Mouse (Mus musculus) thymus, adult 18-20 months (tissue): Measurements from ENCODE around the gene Gm44973.
A peak's percentile ranks its signal among the peaks of the same experiment; 100 is the strongest.
"Not testable (repeated sequence)": the region's sequence is repeated elsewhere in the genome, so short reads cannot be mapped to it uniquely, and the experiment has no call there.

ENCODE experiments used
- DNase-seq, 2 experiments: peaks; one replicate each; pipeline ENCODE4 v3.0.0; 2022; ENCODE audit warnings: mixed read lengths in 2 of 2

The Gm44973 gene

DNA sequence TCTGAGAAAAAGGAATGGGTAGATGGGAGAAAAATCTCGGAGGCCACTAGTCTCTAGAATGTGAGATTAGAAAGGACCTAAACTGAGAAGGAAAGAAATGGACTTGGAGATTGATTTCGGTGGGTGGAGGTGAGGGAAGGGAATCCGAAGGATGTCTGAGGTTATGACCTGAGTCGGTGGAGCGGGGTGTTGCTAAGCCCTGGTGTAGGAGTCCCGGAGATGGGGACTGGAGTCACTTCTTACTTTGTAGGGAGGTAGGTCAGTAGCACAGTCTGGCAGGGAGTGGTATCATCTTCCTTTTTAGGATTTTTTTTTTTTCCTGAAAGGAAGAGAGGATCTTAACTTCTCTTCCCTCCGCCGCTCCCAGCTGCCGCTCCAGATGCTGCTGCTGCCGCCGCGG lies 37.1 kb downstream of the Gm44973 start:
- no peak for DNase-seq

DNA sequence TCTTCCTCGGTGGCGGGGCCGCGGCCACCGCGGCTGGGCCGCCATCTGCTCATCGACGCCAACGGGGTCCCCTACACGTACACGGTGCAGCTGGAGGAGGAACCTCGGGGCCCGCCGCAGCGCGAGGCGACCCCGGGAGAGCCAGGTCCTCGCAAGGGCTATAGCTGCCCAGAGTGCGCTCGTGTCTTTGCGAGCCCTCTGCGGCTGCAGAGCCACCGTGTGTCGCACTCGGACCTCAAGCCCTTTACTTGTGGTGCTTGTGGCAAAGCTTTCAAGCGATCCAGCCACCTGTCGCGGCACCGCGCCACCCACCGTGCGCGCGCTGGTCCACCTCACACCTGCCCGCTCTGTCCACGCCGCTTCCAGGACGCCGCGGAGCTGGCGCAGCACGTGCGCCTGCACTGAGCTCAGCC lies 37.6 kb downstream of the Gm44973 start:
- no peak for DNase-seq

DNA sequence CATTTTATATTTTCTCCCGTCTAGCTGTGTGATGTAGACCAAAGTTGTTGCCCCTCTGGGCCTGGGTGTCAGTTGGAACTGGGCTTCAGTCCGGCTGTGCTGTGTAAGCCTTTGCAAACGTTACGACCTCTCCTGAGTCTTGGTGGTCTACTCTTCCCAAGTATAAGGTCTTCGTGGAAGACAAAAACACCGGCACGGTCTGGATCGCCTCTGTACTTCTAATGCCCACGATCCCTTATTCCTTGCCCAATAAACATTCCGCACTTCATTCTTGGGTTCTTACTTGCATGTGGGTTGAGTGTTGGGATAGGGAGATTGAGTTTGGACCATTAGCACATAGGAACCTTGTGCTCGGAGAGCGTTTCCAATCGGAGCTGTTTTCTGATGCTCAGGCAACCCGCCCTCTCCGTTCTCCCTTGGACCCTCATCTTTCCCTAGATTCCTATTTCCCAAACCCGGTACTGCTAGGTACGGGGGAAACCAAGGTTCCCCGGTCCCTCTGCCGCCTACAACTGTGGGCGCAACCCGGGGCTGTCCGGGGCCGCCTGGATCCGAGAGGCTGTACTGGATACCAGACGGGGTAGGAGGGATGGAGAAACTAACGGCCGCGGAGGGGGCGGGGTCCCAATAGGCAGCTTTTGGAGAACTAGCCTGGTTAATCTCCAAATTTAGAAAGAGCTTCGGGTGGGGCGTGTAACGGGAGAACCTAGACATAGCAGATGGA lies 38.3 kb downstream of the Gm44973 start:
- no peak for DNase-seq

DNA sequence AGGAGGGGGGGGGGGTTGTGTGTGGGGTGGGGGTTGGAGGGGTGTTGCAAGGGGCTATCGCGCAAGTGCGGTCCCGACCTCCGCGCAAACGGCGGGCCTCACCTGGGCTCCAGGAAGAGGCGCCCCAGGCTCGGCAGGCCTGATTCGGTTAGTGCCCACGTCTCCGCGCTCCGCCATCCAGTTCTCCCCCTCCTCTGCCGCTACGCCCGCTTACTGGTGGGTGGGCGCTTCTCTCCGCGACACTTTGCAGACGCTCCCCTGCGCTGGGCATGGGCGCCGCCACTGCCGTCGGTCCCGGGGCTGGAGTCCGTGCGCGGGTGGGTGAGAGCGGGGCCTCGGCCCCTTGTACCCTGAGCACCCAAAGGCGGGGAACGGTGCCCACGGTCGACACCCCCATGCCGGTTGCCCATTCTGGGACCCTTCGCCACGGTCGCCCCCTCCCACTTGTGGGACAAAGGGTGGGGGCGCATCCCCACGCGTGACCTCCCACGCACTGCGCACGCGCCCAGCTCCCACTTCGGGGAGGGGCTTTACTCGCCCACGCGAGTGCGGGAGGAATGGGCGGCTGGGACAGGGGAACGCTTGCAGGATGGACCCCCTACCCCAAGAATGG lies 41.5 kb downstream of the Gm44973 start:
- DNase-seq, result no peak

DNA sequence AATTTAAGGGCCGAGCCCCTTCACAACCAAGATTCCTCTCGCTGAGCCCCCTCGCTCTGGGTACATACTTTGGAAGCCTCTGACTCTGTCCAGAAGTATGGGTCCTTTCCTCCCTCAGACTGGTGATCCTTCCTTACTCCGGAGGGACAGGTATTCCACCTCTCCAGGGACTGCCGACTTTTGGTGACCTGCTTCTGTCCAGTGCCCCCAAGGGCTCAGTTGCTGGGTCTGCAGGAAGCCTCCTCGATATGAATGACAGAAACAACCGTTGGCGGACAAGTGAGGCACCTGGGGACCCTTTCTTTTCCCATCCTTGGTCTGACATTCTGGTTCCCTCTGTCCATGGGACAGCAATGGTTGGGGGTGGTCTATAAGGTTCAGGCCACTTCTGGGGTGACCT lies 42.1 kb downstream of the Gm44973 start:
- DNase-seq, result no peak

DNA sequence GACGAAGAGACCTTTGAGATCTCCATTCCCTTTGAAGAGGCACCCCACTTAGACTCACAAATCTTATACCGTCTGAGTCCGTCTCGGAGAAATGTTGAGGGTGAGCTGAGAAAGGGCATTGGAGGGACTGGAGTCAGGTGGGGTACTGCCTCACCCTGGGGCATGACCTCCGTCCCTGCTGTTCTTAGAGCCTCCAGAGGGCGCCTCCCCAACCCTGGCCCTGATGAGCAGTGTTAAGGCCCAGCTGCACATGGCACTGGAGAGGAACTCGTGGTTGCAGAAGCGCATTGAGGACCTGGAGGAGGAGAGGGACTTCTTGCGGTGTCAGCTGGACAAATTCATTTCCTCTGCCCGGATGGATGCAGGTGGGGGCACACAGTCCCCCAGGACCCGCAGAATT lies 42.5 kb downstream of the Gm44973 start:
- DNase-seq, result no peak

DNA sequence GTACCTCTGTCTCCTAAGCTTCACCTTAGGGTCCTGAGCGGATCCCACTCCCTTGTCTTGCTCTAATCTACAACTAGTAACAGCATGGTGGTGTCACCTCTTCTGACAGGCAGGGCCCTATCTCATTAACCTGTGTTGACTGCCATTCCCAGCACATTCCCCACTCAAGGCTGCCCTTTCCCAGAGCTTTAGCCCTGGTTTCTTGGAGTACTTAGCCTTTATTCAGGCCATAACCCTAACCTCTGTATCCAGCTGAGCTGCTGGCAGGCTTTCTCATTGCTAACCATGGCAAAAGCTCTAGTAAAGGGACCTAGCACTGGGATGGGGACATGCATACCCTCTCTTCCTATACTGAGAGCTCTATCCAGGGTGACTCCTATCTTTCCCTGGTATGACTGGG lies 43.3 kb downstream of the Gm44973 start:
- no peak for DNase-seq

DNA sequence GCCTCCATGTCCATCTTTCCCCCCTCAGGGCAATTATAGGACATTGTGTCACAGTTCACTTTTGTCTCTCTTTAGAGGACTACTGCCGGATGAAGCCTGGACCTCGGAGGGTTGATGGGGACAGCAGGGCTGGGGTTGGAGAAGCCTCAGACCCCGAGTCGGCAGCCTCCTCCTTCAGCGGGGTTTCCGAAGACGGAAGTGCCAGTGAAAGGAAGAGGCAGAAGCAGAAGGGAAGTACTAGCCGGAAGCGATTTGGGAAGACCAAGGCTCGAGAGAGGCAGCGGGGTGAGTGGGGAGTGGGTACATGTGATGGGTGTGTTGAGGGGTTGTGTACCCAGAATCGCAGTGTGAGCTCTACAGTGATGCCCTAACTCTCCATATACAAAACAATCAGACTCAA lies 44.1 kb downstream of the Gm44973 start:
- DNase-seq, result no peak

DNA sequence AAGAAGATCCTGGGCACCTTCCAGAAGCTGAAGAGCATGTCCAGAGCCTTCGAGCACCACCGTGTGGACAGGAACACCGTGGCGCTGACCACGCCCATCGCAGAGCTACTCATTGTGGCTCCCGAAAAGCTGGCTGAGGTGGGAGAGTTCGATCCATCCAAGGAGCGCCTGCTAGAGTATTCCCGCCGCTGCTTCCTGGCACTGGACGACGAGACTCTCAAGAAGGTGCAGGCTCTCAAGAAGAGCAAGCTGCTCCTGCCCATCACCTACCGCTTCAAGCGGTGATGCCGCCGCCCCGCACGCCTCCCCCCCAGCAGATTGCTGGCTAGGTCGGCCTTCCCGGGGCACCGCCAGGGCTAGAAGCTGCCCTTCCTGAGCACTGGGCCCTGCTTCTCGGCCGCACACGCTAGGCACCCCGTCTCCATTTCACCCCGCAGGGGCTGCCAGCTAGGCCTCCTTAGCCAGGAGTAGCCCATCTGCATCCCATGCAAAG lies 45.0 kb downstream of the Gm44973 start:
- DNase-seq, result peak; percentile 56 to 67

DNA sequence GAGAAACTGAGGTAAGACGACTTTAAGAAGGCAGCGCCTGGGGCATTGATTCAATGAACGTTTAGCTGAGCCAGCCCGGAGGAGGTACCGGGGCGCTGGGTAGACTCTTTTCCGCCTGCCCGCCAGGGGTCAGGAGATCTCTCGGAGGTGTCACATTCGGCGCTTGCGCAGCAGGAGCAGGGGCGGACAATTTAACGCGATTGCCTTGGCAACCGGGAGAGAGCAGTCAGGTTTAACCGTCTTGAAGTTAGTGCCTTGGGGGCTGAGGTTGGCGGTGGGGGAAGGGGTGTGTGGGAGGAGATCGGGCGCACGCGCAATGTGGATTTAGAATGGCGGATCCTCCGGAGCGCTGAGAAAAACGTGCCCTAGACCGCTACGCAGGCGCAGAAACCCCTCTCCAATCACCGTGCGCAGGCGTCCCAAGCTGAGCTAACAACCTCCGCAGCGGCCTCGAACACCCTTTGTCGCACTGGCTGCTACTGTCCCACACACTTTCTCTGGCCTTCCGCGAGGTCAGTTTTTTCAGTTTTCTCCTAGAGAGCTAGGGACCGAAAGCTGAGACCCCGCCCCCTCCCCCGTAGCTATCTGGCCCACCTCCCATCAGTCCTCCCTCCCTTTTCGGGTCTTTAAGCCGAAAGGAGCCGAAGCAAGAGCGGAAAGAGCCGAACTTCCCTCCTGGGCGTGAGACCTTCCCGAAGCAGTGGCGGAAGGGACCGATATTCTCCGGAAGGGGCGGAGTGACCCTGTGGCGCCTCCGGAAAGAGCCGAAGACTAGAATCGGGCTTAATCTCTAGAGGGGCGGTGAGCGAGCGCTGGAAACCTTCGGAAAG lies 45.9 kb downstream of the Gm44973 start:
- peak; percentile 95 to 98 for DNase-seq

DNA sequence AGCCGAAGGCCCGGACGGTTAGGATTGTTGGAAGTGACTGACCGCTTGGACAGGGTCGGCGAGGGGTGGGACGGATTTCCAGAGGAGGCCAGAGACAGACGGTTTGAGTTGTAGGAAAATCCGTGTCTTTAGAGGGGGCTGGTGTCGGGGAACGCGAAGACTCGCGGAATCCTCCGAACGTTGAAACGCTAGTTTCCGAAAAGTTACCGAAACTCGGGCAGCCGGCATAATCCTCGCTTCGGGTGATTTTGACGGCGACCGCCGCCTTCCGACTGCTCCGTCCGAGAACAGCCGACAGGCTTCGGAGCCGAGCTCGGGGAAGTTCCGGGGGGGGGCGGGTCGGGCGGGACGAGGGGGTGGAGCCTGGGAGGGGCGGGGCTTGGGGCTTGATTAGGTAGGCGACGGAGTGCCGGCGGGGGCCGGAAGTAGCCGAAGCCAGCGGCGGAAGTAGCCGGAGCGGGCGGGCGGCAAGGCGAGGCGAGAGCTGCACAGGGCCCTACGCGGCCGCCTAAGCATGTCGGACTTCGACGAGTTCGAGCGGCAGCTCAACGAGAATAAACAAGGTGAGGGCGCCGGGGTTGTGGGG lies 46.6 kb downstream of the Gm44973 start, which contains the start of gene U2af2:
U2af2 (plus strand) TSS at position 370 of the 586 bp plus-strand sequence.
- peak; percentile 90 to 91 for DNase-seq

DNA sequence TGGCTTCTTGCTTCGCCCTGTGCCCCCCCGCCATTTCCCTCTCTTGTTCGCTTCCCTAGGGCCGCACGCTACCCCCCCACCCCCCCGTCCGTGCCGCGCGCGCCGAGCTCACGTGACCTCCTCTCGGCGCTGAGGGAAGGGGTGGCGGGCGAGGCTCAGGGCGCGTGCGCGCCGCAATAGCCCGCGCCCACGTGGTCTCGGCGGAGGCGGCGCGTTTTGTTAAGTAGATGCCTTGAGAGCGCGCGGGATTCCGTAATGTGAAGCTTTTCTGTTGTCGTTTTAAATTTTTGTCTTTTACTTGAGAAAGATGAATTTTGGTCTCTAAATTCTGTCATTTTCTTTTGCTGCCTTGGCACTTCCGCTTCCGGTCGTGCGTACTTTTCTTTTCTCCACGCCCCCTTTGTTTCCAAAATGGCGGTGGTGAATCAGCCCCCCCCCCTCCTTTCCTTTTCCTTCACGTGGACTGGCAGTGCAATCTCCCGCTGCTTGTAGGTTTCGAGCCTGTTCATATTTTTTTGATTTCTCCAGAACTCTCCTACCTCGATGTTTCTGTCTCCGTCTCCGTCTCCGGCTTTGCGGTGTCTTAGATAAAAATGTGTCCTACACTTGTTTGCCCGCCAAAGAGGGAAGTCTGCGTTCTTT lies 47.2 kb downstream of the Gm44973 start:
- peak in 1 of 2 experiments; percentile 63 for DNase-seq

DNA sequence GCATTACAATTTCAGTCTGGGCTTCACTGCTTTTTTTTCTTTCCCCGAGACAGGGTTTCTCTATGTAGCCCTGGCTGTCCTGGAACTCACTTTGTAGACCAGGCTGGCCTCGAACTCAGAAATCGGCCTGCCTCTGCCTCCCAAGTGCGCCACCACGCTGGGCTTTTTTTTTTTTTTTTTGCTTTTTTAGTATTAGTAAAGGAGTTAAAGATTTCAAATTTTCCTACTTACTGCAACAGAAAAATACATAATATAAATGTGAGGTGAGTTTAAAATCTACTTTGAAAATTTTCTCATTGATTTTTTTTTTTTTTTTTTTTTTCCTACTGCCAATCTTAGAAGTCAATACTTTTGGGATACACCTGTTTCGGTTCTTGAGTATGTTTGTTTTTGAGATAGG lies 49.6 kb downstream of the Gm44973 start:
- no peak for DNase-seq

DNA sequence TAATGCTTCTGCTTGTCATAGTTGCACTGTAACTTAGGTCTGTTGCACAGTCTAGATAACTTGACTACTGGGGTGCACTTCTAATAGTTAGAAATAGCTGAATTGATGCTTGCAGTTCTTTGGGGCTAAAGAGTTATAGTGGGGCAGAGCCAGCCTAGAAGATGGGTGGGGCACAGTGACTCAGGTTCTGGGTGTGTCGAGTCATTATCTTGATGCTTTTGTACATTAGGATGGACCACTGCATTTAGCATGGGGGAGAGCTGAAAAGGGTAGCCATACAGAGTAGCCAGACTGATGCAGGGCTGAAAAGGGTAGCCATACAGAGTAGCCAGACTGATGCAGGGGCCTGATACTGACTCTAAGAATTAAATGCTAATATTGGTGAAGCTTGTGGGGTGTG lies 58.3 kb downstream of the Gm44973 start:
- DNase-seq, result no peak

DNA sequence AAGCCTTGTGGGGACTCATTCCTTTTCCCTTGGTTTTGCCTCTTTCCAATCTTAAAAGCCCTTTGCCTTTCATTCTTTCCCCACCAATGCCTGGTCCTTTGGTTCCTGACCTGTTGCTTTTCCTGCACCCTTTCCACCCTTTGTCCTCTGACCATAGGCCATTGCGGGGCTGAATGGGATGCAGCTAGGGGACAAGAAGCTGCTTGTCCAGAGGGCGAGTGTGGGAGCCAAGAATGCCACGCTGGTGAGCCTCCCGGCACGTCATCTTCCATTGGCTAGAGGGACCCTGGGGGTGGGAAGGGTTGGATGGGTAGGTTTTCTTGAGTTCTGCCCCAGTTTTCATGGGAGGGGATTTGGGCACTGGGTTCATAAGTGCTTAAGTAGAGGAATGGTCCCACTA lies 59.7 kb downstream of the Gm44973 start:
- no peak for DNase-seq

DNA sequence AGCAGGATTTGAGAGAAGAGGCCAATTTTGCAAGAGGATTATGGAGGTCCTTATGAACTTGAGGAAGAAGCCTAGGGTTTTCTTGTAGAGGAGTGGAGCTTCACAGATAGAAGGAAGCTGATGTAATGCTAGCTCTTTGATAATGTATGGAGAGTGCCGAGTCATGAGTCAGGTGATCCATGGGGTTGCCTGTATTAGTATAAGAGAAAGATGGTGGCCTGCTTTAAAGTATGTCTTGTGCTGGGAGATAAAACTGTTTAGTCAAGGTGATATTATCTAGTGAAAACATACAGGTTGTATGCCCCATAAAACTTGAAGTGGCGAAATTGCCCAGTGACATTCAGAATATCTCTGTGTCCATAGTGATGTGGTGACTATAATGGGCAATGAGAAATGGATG lies 61.6 kb downstream of the Gm44973 start:
- DNase-seq, result no peak

DNA sequence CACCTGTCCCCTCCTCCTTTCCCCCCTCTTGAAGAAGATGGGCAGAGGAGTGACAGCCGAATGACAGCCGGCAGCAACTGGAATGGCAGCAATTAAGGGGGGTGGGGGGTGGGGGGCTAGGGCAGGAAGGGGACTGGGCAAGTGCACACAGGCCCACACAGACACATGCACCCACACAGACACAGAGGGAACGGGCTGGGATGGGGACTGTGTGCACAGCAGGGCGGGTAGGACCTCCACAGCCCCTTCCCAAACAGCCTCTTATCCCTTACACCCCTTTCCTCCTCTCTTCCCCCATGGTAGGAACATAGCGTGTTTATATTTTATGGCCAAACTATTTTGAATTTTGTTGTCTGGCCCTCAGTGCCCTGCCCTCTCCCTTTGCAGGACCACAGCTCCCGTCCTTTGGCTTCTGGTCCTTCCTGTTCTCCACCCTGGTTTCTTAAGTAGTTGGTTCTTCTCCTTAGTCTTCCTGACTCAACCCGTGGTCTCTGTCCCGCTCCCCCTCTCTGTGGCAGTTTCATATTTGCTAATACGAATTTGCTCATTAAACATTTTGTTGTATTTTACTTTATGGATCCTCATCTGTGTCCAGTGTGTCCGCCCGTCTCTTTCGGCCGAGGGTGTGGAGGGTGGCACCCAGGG lies 64.2 kb downstream of the Gm44973 start:
- not testable (repeated sequence) for DNase-seq

DNA sequence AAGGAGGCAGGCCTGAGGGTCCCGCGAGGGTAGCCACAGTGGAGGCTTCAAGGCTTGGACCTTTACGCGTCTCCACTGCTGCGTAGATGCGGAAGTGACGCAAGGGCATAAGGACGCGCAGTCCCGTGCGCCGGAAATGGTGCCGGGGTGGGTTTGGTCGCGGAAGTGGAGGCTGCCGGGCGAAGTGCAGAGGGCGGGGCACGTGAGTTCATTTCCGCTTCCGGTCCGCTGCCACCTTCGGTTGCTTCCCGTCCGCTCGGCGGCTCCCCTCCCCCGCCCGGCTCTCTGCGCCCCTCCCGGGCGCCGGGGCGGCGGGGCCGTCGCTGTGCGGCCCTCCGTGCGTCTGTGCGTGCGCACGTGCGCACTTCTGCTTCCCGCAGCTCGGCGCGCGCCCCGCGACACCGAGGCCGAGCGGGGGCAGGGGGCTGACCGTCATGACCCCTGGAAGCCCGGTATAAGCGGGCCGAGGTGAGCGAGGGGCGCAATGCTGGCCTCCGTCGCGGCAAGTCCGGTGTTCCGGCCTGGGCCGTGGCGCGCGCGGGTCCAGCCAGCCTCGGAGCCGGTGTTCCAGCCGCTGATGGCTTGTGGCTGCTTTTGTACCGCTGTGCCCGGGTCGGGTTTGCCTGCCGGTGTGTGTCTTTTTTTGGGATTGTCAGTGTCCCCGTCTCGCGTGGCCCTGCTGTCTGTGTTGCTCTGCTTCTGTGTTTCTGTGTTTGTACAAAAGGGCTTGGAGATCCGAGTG lies 64.9 kb downstream of the Gm44973 start, which contains the start of gene Epn1:
Epn1 (plus strand) TSS at position 226 of the 742 bp plus-strand sequence.
- peak; percentile 93 to 95 for DNase-seq

DNA sequence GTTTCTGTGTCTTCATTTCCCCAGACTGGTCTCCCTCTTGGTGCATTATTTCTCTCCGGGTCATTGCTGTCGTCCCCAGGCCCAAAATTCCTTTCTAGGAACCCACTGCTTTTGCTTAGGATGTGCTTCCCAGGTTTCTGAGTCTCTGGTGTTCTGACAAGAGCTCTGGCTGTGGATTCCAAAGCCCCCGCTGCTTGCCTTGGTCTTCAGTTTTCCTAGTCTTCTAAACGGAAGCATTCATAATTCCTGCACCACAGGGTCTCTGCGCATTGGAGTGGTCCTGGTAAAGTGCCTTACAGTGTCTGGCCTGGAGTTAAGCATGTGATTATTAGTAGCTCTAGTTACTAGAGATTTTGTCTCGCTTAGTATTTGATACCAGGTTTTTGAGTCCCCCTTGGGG lies 65.5 kb downstream of the Gm44973 start:
- no peak for DNase-seq

DNA sequence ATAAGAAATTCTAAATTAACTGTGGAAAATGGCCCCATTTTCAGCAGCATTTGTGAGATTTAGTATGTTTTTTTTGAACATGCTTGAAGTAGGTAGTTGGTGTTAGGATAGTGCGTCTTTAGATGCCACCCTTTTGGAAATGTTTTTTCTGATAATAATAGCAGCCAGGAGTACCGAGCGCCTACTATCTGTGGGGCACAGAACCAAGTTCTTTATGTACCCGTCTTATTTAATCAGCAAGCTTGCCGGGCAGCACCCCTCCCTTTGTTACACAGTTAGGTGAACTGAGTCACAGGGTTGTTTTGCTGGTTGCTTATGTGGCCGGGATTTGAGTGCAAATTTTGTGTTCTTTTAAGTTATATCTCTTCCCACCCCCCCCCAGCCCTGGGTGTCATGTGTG lies 65.9 kb downstream of the Gm44973 start:
- DNase-seq, result no peak

DNA sequence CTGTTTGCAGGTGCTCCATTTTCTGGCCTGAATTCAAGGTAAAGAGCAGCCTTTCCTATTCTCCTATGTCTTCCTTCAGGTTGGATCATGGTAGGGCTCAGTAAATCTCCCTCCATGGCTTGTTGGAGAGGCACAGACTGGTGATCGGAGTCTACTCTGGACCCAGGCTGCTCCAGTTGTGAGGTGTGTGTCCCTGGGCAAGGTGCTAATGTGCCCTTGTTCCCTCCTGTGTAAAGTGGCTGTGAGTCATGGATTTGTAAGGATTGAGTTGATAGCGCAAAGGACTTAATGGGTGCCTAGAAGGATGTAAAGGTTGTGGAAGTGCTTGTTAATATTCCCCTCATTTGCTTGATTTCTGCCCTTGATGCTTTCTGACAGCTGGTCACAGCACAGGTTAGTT lies 66.6 kb downstream of the Gm44973 start:
- no peak for DNase-seq
